Mouse (Mus musculus) activated CD4-positive, CD25-positive, alpha-beta regulatory T cell, adult 4 months (primary cell): ENCODE data around the gene Rasgrp3. TPM values are rescaled to one million over a fixed set of nuclear protein-coding genes. Genes with fewer than 3 reads are reported as not detected.
"Not testable (repeated sequence)": the region's sequence is repeated elsewhere in the genome, so short reads cannot be mapped to it uniquely, and the experiment has no call there.

Experiments
- ATAC-seq: one replicate; pipeline ENCODE4 v1.8.0; 2017
- polyA plus RNA-seq, 2 experiments: library from polyadenylated mRNA; unstranded; fragments of 100-300 nt; shearing (Covaris generic); gene quantifications; one replicate each; pipeline ENCODE4 v1.2.1; 2017

Rasgrp3 gene
- polyA plus RNA-seq, 2 experiments from 2014 or later = 0.25 to 3.0 TPM

GRCm38 (mm10) chr17:75463223-75463622, 27.5 kb downstream of the Rasgrp3 start:
- not testable (repeated sequence) for ATAC-seq

- ATAC-seq = no peak
Observed at GRCm38 (mm10) chr17:75463645-75464044, 27.9 kb downstream of the Rasgrp3 start.

GRCm38 (mm10) chr17:75464331-75464982, 28.8 kb downstream of the Rasgrp3 start:
- no peak for ATAC-seq

GRCm38 (mm10) chr17:75464983-75465634, 29.4 kb downstream of the Rasgrp3 start:
- no peak for ATAC-seq

- no peak for ATAC-seq
Observed at GRCm38 (mm10) chr17:75465635-75465997, 29.9 kb downstream of the Rasgrp3 start.

GRCm38 (mm10) chr17:75466948-75467347, 31.3 kb downstream of the Rasgrp3 start:
- no peak for ATAC-seq

GRCm38 (mm10) chr17:75467526-75467925, 31.8 kb downstream of the Rasgrp3 start:
- ATAC-seq = no peak

- no peak for ATAC-seq
Observed at GRCm38 (mm10) chr17:75468479-75469114, 32.9 kb downstream of the Rasgrp3 start.

- no peak for ATAC-seq
Observed at GRCm38 (mm10) chr17:75470325-75470724, 34.6 kb downstream of the Rasgrp3 start.

- ATAC-seq = no peak
Observed at GRCm38 (mm10) chr17:75470885-75471610, 35.4 kb downstream of the Rasgrp3 start.

GRCm38 (mm10) chr17:75471644-75472253, 36.1 kb downstream of the Rasgrp3 start:
- ATAC-seq = no peak

- no peak for ATAC-seq
Observed at GRCm38 (mm10) chr17:75472379-75472778, 36.7 kb downstream of the Rasgrp3 start.

- no peak for ATAC-seq
Observed at GRCm38 (mm10) chr17:75475985-75476384, 40.3 kb downstream of the Rasgrp3 start.

- no peak for ATAC-seq
Observed at GRCm38 (mm10) chr17:75476736-75477416, 41.2 kb downstream of the Rasgrp3 start.

- no peak for ATAC-seq
Observed at GRCm38 (mm10) chr17:75477655-75478054, 42.0 kb downstream of the Rasgrp3 start.

GRCm38 (mm10) chr17:75478836-75479235, 43.1 kb downstream of the Rasgrp3 start:
- no peak for ATAC-seq

GRCm38 (mm10) chr17:75479663-75480062, 44.0 kb downstream of the Rasgrp3 start:
- ATAC-seq = no peak

GRCm38 (mm10) chr17:75480379-75480778, 44.7 kb downstream of the Rasgrp3 start:
- ATAC-seq = no peak

GRCm38 (mm10) chr17:75486205-75486604, 50.5 kb downstream of the Rasgrp3 start:
- ATAC-seq = no peak

GRCm38 (mm10) chr17:75495213-75495612, 59.5 kb downstream of the Rasgrp3 start:
- ATAC-seq = no peak

GRCm38 (mm10) chr17:75498241-75498651, 62.5 kb downstream of the Rasgrp3 start:
- no peak for ATAC-seq

- ATAC-seq = no peak
Observed at GRCm38 (mm10) chr17:75503031-75503430, 67.3 kb downstream of the Rasgrp3 start.
